Mouse (Mus musculus): ENCODE data around the gene Inka2. TPM values are rescaled to one million over a fixed set of nuclear protein-coding genes. Genes with fewer than 3 reads are reported as not detected.
A peak's percentile ranks its signal among the peaks of the same experiment; 100 is the strongest.

Inka2 gene
- total RNA-seq, 1 experiment from 2014 or later, result 0.23 TPM

DNA sequence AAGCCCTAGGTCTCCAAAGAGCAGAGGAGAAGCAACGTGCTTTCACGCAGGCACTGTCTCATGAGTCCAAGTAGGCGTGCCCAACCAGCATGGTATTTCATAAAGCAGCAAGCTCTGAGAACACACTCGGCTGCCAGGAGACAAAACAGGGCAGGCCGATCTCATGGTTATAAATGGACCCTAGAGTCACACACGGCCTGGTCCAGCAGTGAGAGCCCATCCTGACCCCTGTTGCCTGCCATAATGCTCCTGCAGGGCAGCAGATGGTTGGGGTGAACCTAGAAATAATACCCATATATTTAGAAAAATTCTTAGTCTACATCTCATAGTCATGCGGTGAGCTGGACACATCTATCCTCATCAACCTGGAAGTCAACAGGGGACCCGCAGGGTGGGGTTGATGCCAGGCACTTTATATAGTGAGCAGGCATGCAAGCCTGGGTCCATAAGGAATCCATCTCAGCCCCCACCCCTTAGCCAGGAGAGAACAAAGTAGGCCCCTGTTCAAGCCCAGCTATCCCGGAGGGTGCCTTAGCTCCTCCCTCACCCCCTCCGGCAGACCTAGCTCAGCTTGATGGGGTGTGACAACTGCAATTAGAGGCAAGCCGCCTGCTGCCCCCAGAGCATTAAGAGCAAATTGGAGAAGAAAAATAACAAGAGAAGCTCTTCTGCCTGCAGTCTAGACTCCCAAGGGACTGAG is 13.6 kb downstream of the Inka2 start:
- ATAC-seq (ENCODE audit: extremely low read depth, insufficient number of reproducible peaks, low FRiP score, poor library complexity, severe bottlenecking), result no peak

DNA sequence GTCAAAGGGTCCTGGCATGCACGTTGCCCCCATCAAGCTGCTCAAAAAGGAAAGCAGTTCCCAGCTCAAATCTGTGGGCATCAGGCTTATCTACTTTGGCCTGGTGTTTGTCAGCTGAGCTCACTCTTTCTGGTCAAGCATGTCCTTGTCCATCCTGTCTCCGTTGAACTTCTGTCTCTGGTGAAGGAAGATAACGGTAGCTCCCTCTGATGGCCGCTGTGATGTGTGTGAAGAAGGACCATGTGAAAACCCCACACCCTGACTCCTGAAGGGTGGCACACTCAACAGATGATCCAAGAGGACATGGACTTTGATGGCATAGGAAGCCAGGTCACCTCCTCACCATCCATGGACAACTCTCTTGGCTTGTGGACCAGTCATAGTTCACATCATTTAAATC is 14.3 kb downstream of the Inka2 start:
- ATAC-seq (ENCODE audit: extremely low read depth, insufficient number of reproducible peaks, low FRiP score, poor library complexity, severe bottlenecking), result no peak

DNA sequence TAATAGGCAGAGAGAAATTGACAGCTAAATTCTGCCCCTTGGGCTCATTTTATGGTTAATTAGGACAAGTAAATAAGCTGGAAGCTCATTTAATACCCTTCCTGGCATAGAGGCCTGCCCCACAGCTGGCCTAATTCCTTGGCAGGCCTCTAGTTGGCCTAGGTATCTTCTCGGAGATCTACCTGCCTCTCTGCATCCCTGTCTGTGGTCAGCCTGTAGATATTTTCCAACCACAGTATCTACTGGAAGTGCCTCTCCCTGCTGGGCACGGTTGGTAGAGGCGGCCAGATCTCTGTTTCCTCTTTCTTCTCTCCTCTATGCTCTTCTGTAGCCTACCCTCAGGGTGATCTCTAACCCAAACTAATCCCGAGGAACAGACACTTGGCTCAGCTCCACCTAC is 15.6 kb downstream of the Inka2 start:
- ATAC-seq (ENCODE audit: extremely low read depth, insufficient number of reproducible peaks, low FRiP score, poor library complexity, severe bottlenecking), result no peak

DNA sequence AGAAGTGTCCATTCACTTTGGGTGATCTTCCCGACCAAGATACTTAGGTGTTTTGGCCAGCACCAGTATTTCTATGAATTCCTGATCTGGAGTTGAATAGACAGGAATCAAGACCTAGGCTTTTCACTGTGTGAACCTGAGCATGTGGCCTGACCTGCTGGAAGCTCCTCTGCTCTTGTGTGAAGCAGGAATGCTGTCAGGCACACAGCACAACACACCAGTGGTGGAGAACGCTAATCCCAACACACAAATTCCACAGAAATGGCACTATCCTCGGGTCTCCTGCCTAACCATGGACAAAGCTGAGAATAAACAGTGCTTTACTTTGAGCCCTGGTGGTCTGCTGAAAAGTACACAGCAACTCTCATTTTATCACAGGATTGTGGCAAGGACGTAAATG is 16.1 kb downstream of the Inka2 start:
- ATAC-seq (ENCODE audit: extremely low read depth, insufficient number of reproducible peaks, low FRiP score, poor library complexity, severe bottlenecking), result no peak

DNA sequence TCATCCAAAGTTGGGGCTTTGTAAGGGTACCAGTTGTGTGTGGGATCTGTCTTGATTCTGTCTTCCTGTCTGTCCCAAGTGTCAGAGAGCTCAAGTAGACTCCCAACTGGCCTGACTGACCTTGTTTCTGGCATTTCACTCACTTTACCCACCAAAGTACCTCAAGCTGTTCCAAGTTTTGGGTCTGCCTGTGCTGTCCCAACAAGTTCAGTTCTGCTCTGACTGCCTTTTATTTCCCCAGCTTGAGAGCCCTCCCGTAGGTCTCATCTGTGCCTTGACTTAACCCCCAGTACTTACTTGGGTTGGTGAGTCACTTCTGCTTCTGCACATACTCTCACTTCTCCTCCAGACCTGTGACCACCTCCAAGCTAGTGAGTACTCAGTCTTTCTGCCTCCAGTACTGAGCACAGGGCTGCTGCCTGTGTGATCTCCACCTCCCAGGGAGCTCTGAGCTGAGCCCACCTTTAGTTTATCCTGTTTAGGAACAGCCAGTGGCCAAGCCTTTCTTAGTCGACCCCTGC is 17.3 kb downstream of the Inka2 start:
- peak; percentile 17; the same call in 1 of the 2 replicates for ATAC-seq (ENCODE audit: extremely low read depth, insufficient number of reproducible peaks, low FRiP score, poor library complexity, severe bottlenecking)

DNA sequence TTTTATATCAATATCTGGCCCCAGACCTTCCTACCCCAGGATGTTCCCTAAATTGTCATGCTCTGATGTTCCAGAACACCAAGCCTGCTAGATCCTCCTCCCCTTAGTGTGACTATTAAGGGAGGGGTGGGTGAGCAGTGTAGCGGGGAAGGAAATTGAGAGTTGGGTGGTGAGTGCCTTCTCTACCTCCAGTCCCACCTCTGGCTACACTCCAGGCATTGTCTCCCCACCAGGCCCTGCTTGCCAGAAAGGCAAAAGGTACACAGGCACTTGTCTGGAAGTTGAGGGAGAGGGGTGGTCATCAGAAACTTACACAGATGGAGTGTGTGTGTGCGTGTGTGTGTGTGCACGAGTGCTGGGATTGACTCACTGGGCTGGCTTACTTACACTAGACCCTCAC is 18.1 kb downstream of the Inka2 start:
- ATAC-seq (ENCODE audit: extremely low read depth, insufficient number of reproducible peaks, low FRiP score, poor library complexity, severe bottlenecking), result no peak

DNA sequence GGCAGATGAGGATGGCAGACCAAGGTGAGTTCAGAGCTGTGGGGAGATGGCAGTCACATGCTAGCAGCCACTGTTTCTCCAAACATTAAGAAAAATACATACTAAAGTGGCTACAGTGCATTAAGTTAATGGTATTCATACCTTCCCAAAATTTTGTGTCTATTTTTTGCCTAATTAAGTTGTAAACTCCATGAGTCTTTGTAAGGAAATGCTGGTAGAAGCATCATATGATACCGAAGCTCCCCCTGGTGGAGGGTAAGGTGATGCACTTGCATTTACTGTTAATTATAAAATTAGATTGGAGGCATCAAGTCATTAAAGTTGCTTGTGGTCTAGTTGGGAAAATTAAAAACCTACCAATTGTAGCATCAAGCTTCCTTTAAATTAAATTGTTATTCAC is 21.6 kb downstream of the Inka2 start:
- ATAC-seq (ENCODE audit: extremely low read depth, insufficient number of reproducible peaks, low FRiP score, poor library complexity, severe bottlenecking), result peak; percentile 49; the same call in 1 of the 2 replicates

DNA sequence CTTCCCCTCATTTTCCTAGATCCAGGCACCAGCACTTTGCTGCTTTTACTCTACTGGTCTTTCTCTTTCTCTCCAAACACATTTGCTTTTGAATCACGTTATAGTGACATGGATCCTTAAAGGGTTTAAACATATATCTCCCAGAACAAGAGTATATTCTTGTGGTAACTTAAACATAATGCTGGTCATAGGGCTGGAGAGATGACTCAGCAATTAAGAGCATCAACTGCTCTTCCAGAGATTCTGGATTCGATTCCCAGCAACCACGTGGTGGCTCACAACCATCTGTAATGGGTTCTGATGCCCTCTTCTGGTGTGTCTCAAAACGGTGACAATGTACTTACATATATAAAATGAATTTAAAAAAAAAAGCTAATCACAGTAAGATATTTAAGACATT is 28.0 kb downstream of the Inka2 start:
- no peak for ATAC-seq (ENCODE audit: extremely low read depth, insufficient number of reproducible peaks, low FRiP score, poor library complexity, severe bottlenecking)

DNA sequence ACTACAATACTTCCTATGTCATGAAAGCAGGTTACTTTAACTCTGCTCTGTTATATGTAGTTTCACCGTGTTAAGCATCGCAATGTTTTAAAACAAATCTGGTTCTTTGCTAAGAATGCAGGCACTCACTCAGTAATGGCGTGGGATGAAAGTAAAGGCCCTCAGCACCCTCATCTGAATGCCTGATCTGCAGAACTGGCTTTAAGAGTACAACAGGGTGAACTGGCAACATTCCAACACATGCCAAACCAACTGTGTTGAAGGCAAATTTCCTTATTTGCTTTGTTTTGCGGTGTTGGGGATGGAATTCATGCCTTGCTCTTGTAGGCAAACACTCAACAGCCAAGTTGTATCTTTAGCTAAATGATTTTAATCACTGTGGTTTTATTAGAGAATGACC is 29.1 kb downstream of the Inka2 start:
- no peak for ATAC-seq (ENCODE audit: extremely low read depth, insufficient number of reproducible peaks, low FRiP score, poor library complexity, severe bottlenecking)

DNA sequence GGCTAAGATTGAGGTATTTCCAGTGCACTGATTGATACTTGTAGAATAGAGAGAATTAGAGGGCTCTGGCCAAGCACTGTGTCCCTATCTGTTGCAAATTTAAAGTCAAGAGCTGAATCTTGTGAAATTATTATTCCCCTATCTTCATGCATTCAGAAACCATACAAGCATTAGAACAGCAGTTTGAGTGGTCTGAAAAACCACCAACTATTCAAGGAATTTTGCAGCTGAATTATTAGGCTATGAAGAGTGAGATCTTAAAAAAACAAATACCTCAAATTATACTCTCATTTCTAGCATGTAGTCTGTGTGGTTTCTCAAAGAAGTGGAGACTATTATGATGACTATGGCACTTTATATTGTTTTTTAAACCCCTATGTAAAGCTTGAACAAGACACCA is 30.9 kb downstream of the Inka2 start:
- no peak for ATAC-seq (ENCODE audit: extremely low read depth, insufficient number of reproducible peaks, low FRiP score, poor library complexity, severe bottlenecking)

DNA sequence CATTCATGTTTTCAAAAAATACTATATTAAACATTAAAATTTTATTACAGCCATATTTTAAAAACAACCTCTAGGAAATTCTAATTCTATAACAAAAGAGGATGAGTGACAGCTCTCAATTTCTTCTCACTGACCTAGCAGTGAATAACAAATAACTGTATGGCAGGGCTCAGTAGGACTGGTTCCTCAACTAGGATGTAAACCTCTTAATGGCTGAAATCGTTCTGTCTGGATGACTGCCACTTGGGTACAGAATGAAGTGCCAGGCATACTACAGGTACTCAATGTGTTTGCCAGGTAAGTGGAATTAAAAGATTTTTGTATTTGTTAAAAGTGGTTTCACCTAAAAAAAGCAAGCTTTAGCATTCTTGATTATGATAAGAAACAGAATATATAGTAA is 31.7 kb downstream of the Inka2 start:
- ATAC-seq (ENCODE audit: extremely low read depth, insufficient number of reproducible peaks, low FRiP score, poor library complexity, severe bottlenecking), result no peak

DNA sequence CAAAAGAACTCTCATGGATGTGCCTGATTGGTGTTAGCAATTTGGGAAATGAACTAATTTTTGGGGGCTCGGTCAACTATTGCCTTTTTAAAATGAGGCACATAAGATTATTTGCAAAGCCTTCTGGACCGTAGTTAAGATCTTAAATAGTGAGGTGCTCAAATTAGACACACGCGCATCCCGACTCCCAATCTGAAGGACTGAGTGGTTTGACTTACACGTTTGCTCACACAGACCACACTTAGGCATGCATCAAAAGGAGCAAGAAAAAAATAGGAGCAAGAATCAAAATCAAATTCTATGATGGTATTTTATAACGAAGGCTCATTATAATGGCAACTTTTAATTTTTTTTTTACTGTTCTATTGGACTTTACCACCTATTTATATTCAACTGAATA is 32.7 kb downstream of the Inka2 start:
- ATAC-seq (ENCODE audit: extremely low read depth, insufficient number of reproducible peaks, low FRiP score, poor library complexity, severe bottlenecking), result no peak

DNA sequence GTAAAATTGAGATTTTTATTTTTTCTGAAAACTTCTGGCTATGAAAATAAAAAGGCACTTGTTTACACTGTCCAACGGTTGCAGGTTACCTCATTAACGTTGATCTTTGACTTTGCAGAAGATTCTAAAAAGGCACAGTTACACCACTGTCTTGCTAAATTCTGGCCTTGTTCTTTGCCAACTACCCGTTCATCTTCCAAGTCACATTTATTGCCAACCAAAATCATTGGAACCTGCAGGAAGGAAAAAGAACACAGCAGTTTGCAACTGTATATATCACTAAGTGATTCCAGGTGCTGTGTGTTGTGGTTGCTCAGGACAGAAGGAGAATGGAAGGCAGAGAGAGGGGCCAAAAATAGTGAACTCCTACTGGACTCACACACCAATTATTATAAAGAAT is 33.3 kb downstream of the Inka2 start:
- ATAC-seq (ENCODE audit: extremely low read depth, insufficient number of reproducible peaks, low FRiP score, poor library complexity, severe bottlenecking), result no peak

DNA sequence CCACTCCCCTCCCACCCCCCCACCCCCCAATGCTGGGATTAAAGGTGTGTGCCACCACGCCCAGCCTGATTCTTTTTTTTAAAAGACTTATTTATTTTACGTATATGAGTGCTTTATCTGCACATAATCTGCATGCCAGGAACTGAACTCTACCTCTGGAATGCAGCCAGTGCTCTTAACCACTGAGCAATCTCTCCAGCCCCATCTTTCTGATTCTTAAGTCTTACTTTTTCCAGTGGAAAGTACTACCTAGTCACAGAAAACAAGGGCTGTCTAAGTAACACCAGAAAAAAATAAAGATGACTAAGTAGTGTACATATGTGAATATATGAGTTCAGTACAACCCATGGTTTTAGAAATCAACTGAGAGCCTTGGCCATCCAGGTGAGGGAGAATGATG is 42.1 kb downstream of the Inka2 start:
- ATAC-seq (ENCODE audit: extremely low read depth, insufficient number of reproducible peaks, low FRiP score, poor library complexity, severe bottlenecking), result no peak

DNA sequence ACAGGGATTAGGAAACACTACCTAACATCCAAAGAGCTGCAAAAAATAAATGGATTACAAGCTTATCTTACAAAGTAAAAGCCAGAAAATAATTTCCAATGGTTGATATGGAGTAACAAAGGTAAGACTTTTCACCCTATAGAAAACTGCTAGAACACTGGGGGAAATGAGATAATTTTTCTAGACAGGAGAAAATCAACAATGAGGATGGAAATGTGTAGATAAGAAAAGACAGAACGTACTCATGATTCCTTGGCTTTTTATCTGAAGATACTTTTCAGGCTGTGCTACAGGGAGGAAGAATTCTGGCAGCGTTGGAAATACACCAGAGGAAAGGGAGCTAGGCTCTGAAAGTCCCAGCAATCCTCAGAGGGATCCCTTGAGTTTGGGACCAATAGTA is 46.4 kb downstream of the Inka2 start:
- no peak for ATAC-seq (ENCODE audit: extremely low read depth, insufficient number of reproducible peaks, low FRiP score, poor library complexity, severe bottlenecking)

DNA sequence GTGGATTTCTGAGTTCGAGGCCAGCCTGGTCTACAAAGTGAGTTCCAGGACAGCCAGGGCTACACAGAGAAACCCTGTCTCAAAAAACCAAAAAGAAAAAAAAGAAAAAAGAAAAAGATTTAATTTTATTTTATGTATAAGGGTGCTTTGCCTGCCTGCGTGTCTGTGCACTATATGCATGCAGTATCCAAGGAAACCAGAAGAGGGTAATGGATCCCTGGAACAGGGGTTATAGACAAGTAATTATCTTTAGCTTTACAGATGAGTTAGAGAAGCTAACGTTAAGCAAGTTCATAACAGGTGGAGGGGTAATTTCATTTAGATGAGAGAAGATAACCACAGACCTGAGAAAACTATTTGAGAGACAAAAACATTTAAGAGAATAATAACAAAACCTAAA is 49.8 kb downstream of the Inka2 start:
- ATAC-seq (ENCODE audit: extremely low read depth, insufficient number of reproducible peaks, low FRiP score, poor library complexity, severe bottlenecking), result no peak

DNA sequence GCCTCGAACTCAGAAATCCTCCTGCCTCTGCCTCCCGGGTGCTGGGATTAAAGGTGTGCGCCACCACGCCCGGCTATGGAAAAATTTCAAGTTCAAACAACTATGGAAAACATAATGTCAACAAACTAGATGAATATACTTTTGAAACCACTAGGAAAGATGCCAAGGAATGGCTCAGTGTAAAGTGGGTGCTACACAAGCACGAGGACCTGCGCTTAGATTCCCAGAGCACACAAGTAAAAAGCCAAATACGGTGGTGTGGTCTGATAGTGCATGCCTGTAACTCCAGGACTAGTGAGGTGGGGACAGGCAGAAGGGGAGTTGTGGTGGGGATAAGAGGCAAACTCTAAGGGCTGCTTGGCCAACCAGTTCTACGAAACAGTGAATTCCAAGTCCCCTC is 50.7 kb downstream of the Inka2 start:
- ATAC-seq (ENCODE audit: extremely low read depth, insufficient number of reproducible peaks, low FRiP score, poor library complexity, severe bottlenecking), result no peak

DNA sequence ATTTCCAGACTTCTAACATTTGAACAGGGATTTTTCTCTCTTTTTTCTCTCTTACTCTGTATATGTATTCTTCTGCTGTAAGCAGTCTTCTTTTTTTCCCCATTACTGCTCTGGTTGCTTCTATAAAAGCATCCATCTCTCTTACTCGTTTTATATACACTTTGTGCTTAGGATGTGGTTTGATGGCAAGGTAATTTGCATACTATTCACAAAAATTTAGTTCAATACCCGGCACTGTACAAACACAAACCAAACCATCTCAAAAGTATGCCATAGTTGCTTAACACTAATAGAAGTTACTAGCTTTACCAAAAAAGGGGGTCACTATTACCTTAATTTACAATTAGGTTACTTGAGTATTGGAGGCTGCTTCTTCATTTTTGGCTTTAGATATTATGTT is 52.1 kb downstream of the Inka2 start:
- ATAC-seq (ENCODE audit: extremely low read depth, insufficient number of reproducible peaks, low FRiP score, poor library complexity, severe bottlenecking), result no peak

DNA sequence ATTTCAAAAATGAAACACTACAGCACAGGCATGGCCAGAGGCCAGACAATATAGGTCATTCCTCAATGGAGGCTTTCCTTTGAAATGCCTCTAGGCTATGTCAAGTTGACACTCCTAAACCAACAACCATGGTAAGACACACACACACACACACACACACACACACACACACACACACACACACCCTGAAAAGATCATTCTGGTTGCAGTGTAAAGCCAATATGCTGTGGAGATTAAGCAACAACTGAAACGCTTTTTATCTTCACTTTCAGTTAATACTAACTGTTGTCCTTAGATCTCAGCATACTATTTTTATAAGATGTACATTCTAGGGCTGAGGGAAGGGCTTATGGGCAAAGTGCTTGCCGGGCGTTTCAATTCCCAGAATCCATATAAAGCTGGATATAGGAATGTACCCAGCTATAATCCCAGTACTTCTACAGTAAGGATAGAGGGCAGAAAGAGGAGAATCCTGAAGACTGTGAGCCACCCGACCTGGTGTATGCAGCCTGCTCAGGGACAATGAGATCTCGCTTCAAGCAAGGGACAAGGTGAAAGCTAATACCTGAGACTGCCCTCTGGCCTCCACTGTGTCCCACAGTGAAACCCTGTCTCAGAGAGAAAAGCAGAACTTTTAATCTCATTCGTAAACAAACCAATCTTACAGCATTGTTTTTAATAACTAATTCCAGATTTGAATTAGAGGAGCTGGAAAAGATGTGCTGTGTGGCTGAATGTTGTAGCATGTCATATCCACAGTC is 53.1 kb downstream of the Inka2 start:
- ATAC-seq (ENCODE audit: extremely low read depth, insufficient number of reproducible peaks, low FRiP score, poor library complexity, severe bottlenecking), result no peak

DNA sequence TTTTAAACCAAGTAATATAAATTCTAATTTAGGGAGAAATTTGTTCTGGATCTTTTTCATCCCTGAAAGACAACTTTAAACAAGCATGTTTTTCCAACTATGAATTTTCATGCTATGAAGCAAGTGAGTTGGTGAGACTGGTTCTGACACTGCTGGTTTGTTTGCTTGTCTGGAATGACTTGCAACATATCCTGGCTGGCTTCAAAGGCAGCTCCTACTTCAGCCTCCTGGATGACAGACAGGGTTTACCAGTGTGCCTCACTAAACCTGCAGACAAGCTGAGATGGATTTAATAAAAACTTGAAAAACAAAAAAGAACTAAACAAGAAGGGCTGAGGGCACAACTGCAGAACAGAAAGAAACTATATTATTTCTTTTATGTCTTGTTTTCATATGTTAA is 53.7 kb downstream of the Inka2 start:
- ATAC-seq (ENCODE audit: extremely low read depth, insufficient number of reproducible peaks, low FRiP score, poor library complexity, severe bottlenecking), result no peak

Data from neutrophil, adult 5-6 weeks (primary cell).